In genomic region chr6:94646274-94646863, GRCm38 (mm10) we compare ENCODE assay signal across 10 mouse cellular contexts. TPM values are rescaled to one million over a fixed set of nuclear protein-coding genes. Genes with fewer than 3 reads are reported as not detected.
DNase-seq lines count a peak whose midpoint lies in the region; ATAC-seq and TF ChIP-seq lines count a peak whose summit lies in the region.
"Had no signal": no experiment of that assay in that cellular context is flagged by ENCODE, and none has a peak within 500 bp of the region (broad histone marks: within the 10 kb centered on the region; RNA-seq: fewer than 3 reads in every experiment).

No protein-coding gene starts in this region.

- peak; percentile 77 for DNase-seq in fibroblast of lung, adult 2 months (ENCODE audit: low read depth)
- DNase-seq in midbrain, postnatal 0 days (ENCODE audit: low spot score) = no peak
- no peak for DNase-seq in adrenal gland, postnatal 10 days
- DNase-seq in lung, adult 2 months = no peak
- no peak for DNase-seq in testis, postnatal 14 days (ENCODE audit: low spot score)
- DNase-seq: heart, postnatal 14 days had no signal

- H3K9ac ChIP-seq in heart, embryonic 13.5 days = 0 out of 2 replicates have a peak overlapping the region, but pooled peaks have one; percentile 38
- no peak overlapping the region for H3K9ac ChIP-seq in heart, embryonic 12.5 days
- no peak overlapping the region for H3K9ac ChIP-seq in midbrain, postnatal 0 days (replicated peaks; ENCODE audit: low read length, poor library complexity, severe bottlenecking)
- H3K9ac ChIP-seq: neural tube, embryonic 13.5 days had no signal

- no peak for ATAC-seq in heart, embryonic 13.5 days (ENCODE audit: extremely low read depth, insufficient number of reproducible peaks, low FRiP score, low TSS enrichment)
- ATAC-seq in heart, embryonic 12.5 days (ENCODE audit: insufficient number of reproducible peaks, low FRiP score) = no peak
- peak; percentile 28 for ATAC-seq in CD4-positive, CD25-positive, alpha-beta regulatory T cell, adult 4 months
- ATAC-seq in midbrain, postnatal 0 days (ENCODE audit: low FRiP score) = no peak

- peak overlapping the region; percentile 89; the same call in 1 of the 2 replicates for H3K27ac ChIP-seq in heart, embryonic 13.5 days (replicated peaks)
- no peak overlapping the region for H3K27ac ChIP-seq in heart, embryonic 12.5 days (ENCODE audit: poor library complexity, severe bottlenecking)
- H3K27ac ChIP-seq in midbrain, postnatal 0 days (ENCODE audit: low read depth, low read length) = 0 out of 2 replicates have a peak overlapping the region, but pooled peaks have one; percentile 13
- H3K27ac ChIP-seq: neural tube, embryonic 13.5 days had no signal

- 67% methylated on average over 6 of the region's 6 CpGs for WGBS in heart, embryonic 13.5 days
- WGBS in heart, embryonic 12.5 days = 62% methylated on average over 6 of the region's 6 CpGs
- 68% methylated on average over 6 of the region's 6 CpGs for WGBS in midbrain, postnatal 0 days
- 51% methylated on average over 6 of the region's 6 CpGs for WGBS in lung, adult 2 months

- H3K36me3 ChIP-seq in heart, embryonic 13.5 days = peaks cover 4% of the 10 kb centered on the region
- H3K36me3 ChIP-seq in heart, embryonic 12.5 days = no peaks in the 10 kb centered on the region
- H3K36me3 ChIP-seq in midbrain, postnatal 0 days (ENCODE audit: insufficient read depth, low read length) = no peaks in the 10 kb centered on the region
- H3K36me3 ChIP-seq: neural tube, embryonic 13.5 days had no signal

- no peaks in the 10 kb centered on the region for H3K27me3 ChIP-seq in heart, embryonic 13.5 days (replicated peaks)
- H3K27me3 ChIP-seq in heart, embryonic 12.5 days (replicated peaks) = no peaks in the 10 kb centered on the region
- no peaks in the 10 kb centered on the region for H3K27me3 ChIP-seq in midbrain, postnatal 0 days (ENCODE audit: insufficient read depth, low read length)
- H3K27me3 ChIP-seq: neural tube, embryonic 13.5 days had no signal

- no peaks in the 10 kb centered on the region for H3K9me3 ChIP-seq in heart, embryonic 13.5 days
- H3K9me3 ChIP-seq in heart, embryonic 12.5 days (replicated peaks) = no peaks in the 10 kb centered on the region
- H3K9me3 ChIP-seq in midbrain, postnatal 0 days (ENCODE audit: low read length) = no peaks in the 10 kb centered on the region
- H3K9me3 ChIP-seq: neural tube, embryonic 13.5 days had no signal

- no peak for TF ChIP-seq POLR2A in lung, adult 2 months (IDR thresholded peaks at IDR 0.05; ENCODE audit: borderline replicate concordance, extremely low read depth, low read depth, low read length)

- H3K4me3 ChIP-seq in heart, embryonic 13.5 days = no peak overlapping the region
- no peak overlapping the region for H3K4me3 ChIP-seq in heart, embryonic 12.5 days
- no peak overlapping the region for H3K4me3 ChIP-seq in midbrain, postnatal 0 days (ENCODE audit: low read depth, low read length)
- no peak overlapping the region for H3K4me3 ChIP-seq in lung, adult 2 months (replicated peaks; ENCODE audit: extremely low read depth, low read depth, low read length)
- H3K4me3 ChIP-seq: neural tube, embryonic 13.5 days had no signal

- no peak overlapping the region for H3K4me2 ChIP-seq in heart, embryonic 13.5 days
- no peak overlapping the region for H3K4me2 ChIP-seq in heart, embryonic 12.5 days
- no peak overlapping the region for H3K4me2 ChIP-seq in midbrain, postnatal 0 days (ENCODE audit: low read depth, low read length, poor library complexity, severe bottlenecking)
- H3K4me2 ChIP-seq: neural tube, embryonic 13.5 days had no signal

- no peak for TF ChIP-seq CTCF in midbrain, postnatal 0 days (IDR thresholded peaks at IDR 0.05)
- no peak for TF ChIP-seq CTCF in lung, adult 2 months (IDR thresholded peaks at IDR 0.05; ENCODE audit: insufficient read depth, low read length)

- peaks cover 72% of the 10 kb centered on the region for H3K4me1 ChIP-seq in heart, embryonic 13.5 days
- H3K4me1 ChIP-seq in heart, embryonic 12.5 days (replicated peaks) = peaks cover 59% of the 10 kb centered on the region
- peaks cover 3% of the 10 kb centered on the region for H3K4me1 ChIP-seq in midbrain, postnatal 0 days (ENCODE audit: insufficient read depth, low read length)
- peaks cover 3% of the 10 kb centered on the region; the same call in 1 of the 2 replicates for H3K4me1 ChIP-seq in lung, adult 2 months (ENCODE audit: control insufficient read depth, insufficient read depth, low read length)

RNA-seq across cellular contexts. Expression of gene Lrig1, which starts 53.6 kb away (rescaled TPM):
- polyA plus RNA-seq in heart, embryonic 13.5 days (2015; fragmentation: Nextera tagmentation; extraction: Ambion mirVana) = 8.1 and 8.3 TPM in 2 replicates
- 14.6 and 16.5 TPM in 2 replicates for polyA plus RNA-seq in heart, embryonic 12.5 days (2016; fragmentation: Nextera tagmentation; extraction: Ambion mirVana)
- 10 to 100 TPM; 30.8 to 38.6 TPM for polyA plus RNA-seq in CD4-positive, CD25-positive, alpha-beta regulatory T cell, adult 4 months (2017; shearing (Covaris generic))
- total RNA-seq in midbrain, postnatal 0 days (2014; rRNA removed) = 76.3 and 90.8 TPM in 2 replicates
- 16.6 and 22.6 TPM in 2 replicates for polyA plus RNA-seq in midbrain, postnatal 0 days (2015; fragmentation: Nextera tagmentation; extraction: Ambion mirVana)
- total RNA-seq in adrenal gland, postnatal 10 days (2021) = 10 to 100 TPM; 21.6 to 25.3 TPM
- polyA plus RNA-seq in lung, adult 2 months (2012; rRNA removed) = 18.7 and 22.9 TPM in 2 replicates
